Mouse (Mus musculus) urinary bladder, postnatal 10 days (tissue): ENCODE data around the gene Ccdc182.

ENCODE experiments used
- DNase-seq: peaks from one replicate; pipeline ENCODE4 v3.0.0; 2022; ENCODE audit warnings: low spot score

The Ccdc182 gene

GRCm38 (mm10) chr11:88293631-88294393 lies at the start of gene Ccdc182:
Ccdc182 (plus strand) TSS chr11:88294058.
- no peak for DNase-seq

GRCm38 (mm10) chr11:88245581-88246170 lies 48.2 kb upstream of the Ccdc182 start:
- DNase-seq, result no peak

GRCm38 (mm10) chr11:88248636-88249035 lies 45.2 kb upstream of the Ccdc182 start:
- DNase-seq, result no peak

- DNase-seq, result no peak
These were observed 43.3 kb upstream of the Ccdc182 start for GRCm38 (mm10) chr11:88250568-88250967.

- DNase-seq, result no peak
These were observed 42.6 kb upstream of the Ccdc182 start for GRCm38 (mm10) chr11:88251295-88251694.

- DNase-seq, result peak; percentile 59
These were observed 41.7 kb upstream of the Ccdc182 start for GRCm38 (mm10) chr11:88251972-88252766.

GRCm38 (mm10) chr11:88252767-88253513 lies 40.9 kb upstream of the Ccdc182 start:
- DNase-seq, result no peak

GRCm38 (mm10) chr11:88253514-88254167 lies 40.2 kb upstream of the Ccdc182 start:
- no peak for DNase-seq

GRCm38 (mm10) chr11:88257700-88258099 lies 36.2 kb upstream of the Ccdc182 start:
- no peak for DNase-seq

GRCm38 (mm10) chr11:88258212-88258611 lies 35.6 kb upstream of the Ccdc182 start:
- DNase-seq, result no peak

- no peak for DNase-seq
These were observed 33.4 kb upstream of the Ccdc182 start for GRCm38 (mm10) chr11:88260463-88260862.

- DNase-seq, result no peak
These were observed 29.0 kb upstream of the Ccdc182 start for GRCm38 (mm10) chr11:88264889-88265288.

- DNase-seq, result no peak
These were observed 27.5 kb upstream of the Ccdc182 start for GRCm38 (mm10) chr11:88266311-88266710.

GRCm38 (mm10) chr11:88271870-88272269 lies 22.0 kb upstream of the Ccdc182 start:
- no peak for DNase-seq

GRCm38 (mm10) chr11:88274111-88274879 lies 19.6 kb upstream of the Ccdc182 start:
- no peak for DNase-seq

- no peak for DNase-seq
These were observed 18.9 kb upstream of the Ccdc182 start for GRCm38 (mm10) chr11:88274901-88275498.

- no peak for DNase-seq
These were observed 17.9 kb upstream of the Ccdc182 start for GRCm38 (mm10) chr11:88275949-88276348.

GRCm38 (mm10) chr11:88276534-88277308 lies 17.1 kb upstream of the Ccdc182 start:
- DNase-seq, result no peak

GRCm38 (mm10) chr11:88279006-88279405 lies 14.9 kb upstream of the Ccdc182 start:
- no peak for DNase-seq

GRCm38 (mm10) chr11:88280426-88280836 lies 13.4 kb upstream of the Ccdc182 start:
- DNase-seq, result no peak
